Mouse (Mus musculus): Measurements from ENCODE around the gene Metap2. TPM values are rescaled to one million over a fixed set of nuclear protein-coding genes. Genes with fewer than 3 reads are reported as not detected.
A peak's percentile ranks its signal among the peaks of the same experiment; 100 is the strongest.

The Metap2 gene
- polyA plus RNA-seq, 1 experiment = 171 TPM

- Histone ChIP-seq H3K36me3 (ENCODE audit: control insufficient read depth, insufficient read depth) (peaks cover 7% of the 10 kb centered on the region), H3K79me2 (ENCODE audit: control insufficient read depth, insufficient read depth) (peaks cover 46% of the 10 kb centered on the region), H3ac (ENCODE audit: control insufficient read depth, insufficient read length) (peak overlapping the region; percentile 64), H3K4me3 (peak overlapping the region; percentile 98), H3K27me3 (ENCODE audit: control insufficient read depth, insufficient read depth, insufficient read length) (no peaks in the 10 kb centered on the region), H3K4me2 (ENCODE audit: low read depth) (peak overlapping the region; percentile 100)
- TF ChIP-seq CEBPB (IDR thresholded peaks at IDR 0.05; ENCODE audit: insufficient read depth, poor library complexity, severe bottlenecking) = no peak
- TF ChIP-seq TCF12 (IDR thresholded peaks at IDR 0.05; ENCODE audit: insufficient read depth, poor library complexity, severe bottlenecking) = no peak
- no peak for TF ChIP-seq SRF (IDR thresholded peaks at IDR 0.05; ENCODE audit: control insufficient read depth, insufficient read length, low read depth)
- no peak for TF ChIP-seq E2F4 (IDR thresholded peaks at IDR 0.05; ENCODE audit: insufficient read depth)
- no peak for TF ChIP-seq MYOG (IDR thresholded peaks at IDR 0.05; ENCODE audit: control insufficient read depth in 1 of 3, insufficient read depth in 1 of 3, insufficient read length in 2 of 3, low read depth in 2 of 3)
- no peak for TF ChIP-seq POLR2AphosphoS2 (IDR thresholded peaks at IDR 0.05; ENCODE audit: insufficient read length, low read depth)
- no peak for TF ChIP-seq MAX (IDR thresholded peaks at IDR 0.05; ENCODE audit: low read depth)
- no peak for TF ChIP-seq USF1 (IDR thresholded peaks at IDR 0.05; ENCODE audit: low read depth)
- no peak for TF ChIP-seq TCF3 (IDR thresholded peaks at IDR 0.05; ENCODE audit: insufficient read length, low read depth)
- TF ChIP-seq REST (IDR thresholded peaks at IDR 0.05; ENCODE audit: insufficient read depth, insufficient read length) = no peak
- TF ChIP-seq POLR2A (IDR thresholded peaks at IDR 0.05; ENCODE audit: insufficient read length, low read depth) = no peak
- no peak for TF ChIP-seq MYOD1 (IDR thresholded peaks at IDR 0.05; ENCODE audit: control insufficient read depth in 1 of 3, insufficient read length in 2 of 3, low read depth in 2 of 3)
Observed at GRCm38 (mm10) chr10:93889976-93890375, 6.9 kb downstream of the Metap2 start.

GRCm38 (mm10) chr10:93889579-93889950, 7.3 kb downstream of the Metap2 start:
- TF ChIP-seq POLR2AphosphoS2 (IDR thresholded peaks at IDR 0.05; ENCODE audit: insufficient read length, low read depth) (peak; percentile 89), MYOG (IDR thresholded peaks at IDR 0.05; ENCODE audit: control insufficient read depth in 1 of 3, insufficient read depth in 1 of 3, insufficient read length in 2 of 3, low read depth in 2 of 3) (peak in 1 of 3 experiments; percentile 24), TCF3 (IDR thresholded peaks at IDR 0.05; ENCODE audit: insufficient read length, low read depth) (no peak), USF1 (IDR thresholded peaks at IDR 0.05; ENCODE audit: low read depth) (no peak), POLR2A (IDR thresholded peaks at IDR 0.05; ENCODE audit: insufficient read length, low read depth) (peak; percentile 75), REST (IDR thresholded peaks at IDR 0.05; ENCODE audit: insufficient read depth, insufficient read length) (no peak), CEBPB (IDR thresholded peaks at IDR 0.05; ENCODE audit: insufficient read depth, poor library complexity, severe bottlenecking) (no peak), MAX (IDR thresholded peaks at IDR 0.05; ENCODE audit: low read depth) (peak; percentile 16)
- H3K36me3 ChIP-seq (ENCODE audit: control insufficient read depth, insufficient read depth) = peaks cover 10% of the 10 kb centered on the region
- H3ac ChIP-seq (ENCODE audit: control insufficient read depth, insufficient read length) = peak overlapping the region; percentile 64
- no peaks in the 10 kb centered on the region for H3K27me3 ChIP-seq (ENCODE audit: control insufficient read depth, insufficient read depth, insufficient read length)
- peak overlapping the region; percentile 100 for H3K4me2 ChIP-seq (ENCODE audit: low read depth)
- peaks cover 49% of the 10 kb centered on the region for H3K79me2 ChIP-seq (ENCODE audit: control insufficient read depth, insufficient read depth)
- peak overlapping the region; percentile 98 for H3K4me3 ChIP-seq

DNA sequence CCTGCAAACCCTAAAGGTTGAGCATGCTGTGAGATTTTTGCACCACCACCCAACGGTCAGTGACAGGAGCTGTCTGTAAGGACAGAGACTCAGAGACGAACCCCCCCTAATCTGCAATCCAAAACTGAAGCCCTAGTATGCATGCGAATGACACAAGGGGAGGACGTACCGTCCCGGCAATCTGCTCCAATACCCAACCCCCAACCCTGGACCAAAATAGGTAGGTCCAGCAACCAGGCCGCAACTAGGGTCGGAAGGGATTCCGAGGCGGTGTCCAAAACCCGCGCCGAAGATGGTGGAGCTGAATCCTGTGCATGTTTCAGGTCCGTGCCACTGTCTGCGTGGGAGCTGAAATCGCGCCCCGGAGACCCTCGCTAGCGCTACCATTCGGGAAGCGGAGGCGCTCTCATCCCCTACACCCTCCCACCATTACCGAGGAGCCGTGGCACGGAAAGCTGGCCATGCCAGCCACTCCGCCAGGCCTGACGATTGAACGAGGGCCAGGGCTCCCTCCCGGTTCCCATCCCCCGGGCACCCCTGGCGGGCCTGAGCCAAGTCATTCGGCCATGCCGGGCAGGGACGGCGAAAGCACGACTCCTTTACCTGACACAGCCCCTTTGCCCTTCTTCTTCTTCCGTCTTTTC, 7.8 kb downstream of the Metap2 start:
- peaks cover 12% of the 10 kb centered on the region for H3K36me3 ChIP-seq (ENCODE audit: control insufficient read depth, insufficient read depth)
- no peaks in the 10 kb centered on the region for H3K27me3 ChIP-seq (ENCODE audit: control insufficient read depth, insufficient read depth, insufficient read length)
- peak overlapping the region; percentile 100 for H3K4me2 ChIP-seq (ENCODE audit: low read depth)
- H3K79me2 ChIP-seq (ENCODE audit: control insufficient read depth, insufficient read depth) = peaks cover 54% of the 10 kb centered on the region
- peak overlapping the region; percentile 64 for H3ac ChIP-seq (ENCODE audit: control insufficient read depth, insufficient read length)
- H3K4me3 ChIP-seq = peak overlapping the region; percentile 98
- peak in 1 of 3 experiments; percentile 1 for TF ChIP-seq MYOD1 (IDR thresholded peaks at IDR 0.05; ENCODE audit: control insufficient read depth in 1 of 3, insufficient read length in 2 of 3, low read depth in 2 of 3)
- TF ChIP-seq TCF12 (IDR thresholded peaks at IDR 0.05; ENCODE audit: insufficient read depth, poor library complexity, severe bottlenecking) = no peak

DNA sequence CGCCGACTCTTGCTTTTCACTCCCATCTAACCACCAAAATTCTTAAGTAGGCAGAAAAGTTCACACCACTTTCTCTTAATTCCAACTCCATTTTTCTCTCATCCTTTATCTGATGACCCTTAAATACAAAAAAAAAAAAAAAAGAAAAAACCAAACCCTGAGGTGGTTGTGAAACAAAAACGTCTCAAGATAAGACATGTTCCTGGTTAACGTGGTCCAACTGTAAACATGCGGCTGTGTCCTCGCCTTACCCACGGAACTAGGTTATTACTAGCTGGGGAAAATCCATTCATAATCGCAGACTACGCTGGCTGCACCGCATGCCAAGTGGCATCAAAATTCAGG, 8.3 kb downstream of the Metap2 start:
- Histone ChIP-seq H3K4me2 (ENCODE audit: low read depth) (peak overlapping the region; percentile 100), H3K4me3 (peak overlapping the region; percentile 98), H3K27me3 (ENCODE audit: control insufficient read depth, insufficient read depth, insufficient read length) (no peaks in the 10 kb centered on the region), H3K79me2 (ENCODE audit: control insufficient read depth, insufficient read depth) (peaks cover 59% of the 10 kb centered on the region), H3ac (ENCODE audit: control insufficient read depth, insufficient read length) (peak overlapping the region; percentile 64), H3K36me3 (ENCODE audit: control insufficient read depth, insufficient read depth) (peaks cover 12% of the 10 kb centered on the region)
- no peak for TF ChIP-seq MAX (IDR thresholded peaks at IDR 0.05; ENCODE audit: low read depth)
- TF ChIP-seq CEBPB (IDR thresholded peaks at IDR 0.05; ENCODE audit: insufficient read depth, poor library complexity, severe bottlenecking) = no peak
- TF ChIP-seq MYOD1 (IDR thresholded peaks at IDR 0.05; ENCODE audit: control insufficient read depth in 1 of 3, insufficient read length in 2 of 3, low read depth in 2 of 3) = no peak
- no peak for TF ChIP-seq MYOG (IDR thresholded peaks at IDR 0.05; ENCODE audit: control insufficient read depth in 1 of 3, insufficient read depth in 1 of 3, insufficient read length in 2 of 3, low read depth in 2 of 3)
- no peak for TF ChIP-seq USF1 (IDR thresholded peaks at IDR 0.05; ENCODE audit: low read depth)
- no peak for TF ChIP-seq POLR2AphosphoS2 (IDR thresholded peaks at IDR 0.05; ENCODE audit: insufficient read length, low read depth)
- no peak for TF ChIP-seq REST (IDR thresholded peaks at IDR 0.05; ENCODE audit: insufficient read depth, insufficient read length)
- no peak for TF ChIP-seq TCF12 (IDR thresholded peaks at IDR 0.05; ENCODE audit: insufficient read depth, poor library complexity, severe bottlenecking)
- no peak for TF ChIP-seq TCF3 (IDR thresholded peaks at IDR 0.05; ENCODE audit: insufficient read length, low read depth)
- TF ChIP-seq SRF (IDR thresholded peaks at IDR 0.05; ENCODE audit: control insufficient read depth, insufficient read length, low read depth) = no peak
- no peak for TF ChIP-seq E2F4 (IDR thresholded peaks at IDR 0.05; ENCODE audit: insufficient read depth)
- no peak for TF ChIP-seq POLR2A (IDR thresholded peaks at IDR 0.05; ENCODE audit: insufficient read length, low read depth)
